Mouse (Mus musculus) brain, embryonic 14.5 days (tissue): ENCODE measurements at regions not wholly inside any gene's neighbourhood (a gene's known extent, or its start where the extent isn't known, plus 50 kb on each side); places are given as distances from the start of the nearest gene placed in this dataset.
A peak's percentile ranks its signal among the peaks of the same experiment; 100 is the strongest.

Source experiments
- DNase-seq: peaks from one replicate; pipeline ENCODE4 v3.0.0-alpha.2; 2011; ENCODE audit warnings: low read depth
- CTCF ChIP-seq: fragments of 200-500 bp; IDR thresholded peaks from 2 replicates; pipeline ENCODE4 v1.5.1; 2012; ENCODE audit warnings: inconsistent platforms, mild to moderate bottlenecking, moderate library complexity, borderline replicate concordance; ENCODE audit not compliant: insufficient read depth, insufficient read length; ENCODE audit errors: extremely low read depth
- POLR2A ChIP-seq: fragments of 200-500 bp; IDR thresholded peaks from 2 replicates; pipeline ENCODE4 v1.6.1; 2012; ENCODE audit warnings: mild to moderate bottlenecking, inconsistent platforms, borderline replicate concordance; ENCODE audit not compliant: poor library complexity, insufficient read depth, insufficient read length, severe bottlenecking; ENCODE audit errors: extremely low read depth

- TF ChIP-seq POLR2A, result no peak
- TF ChIP-seq CTCF, result no peak
- peak; percentile 20 for DNase-seq
Measured at GRCm38 (mm10) chr10:24532776-24533175, 62.5 kb upstream of the Ccn2 start.

- DNase-seq, result peak; percentile 3
- TF ChIP-seq POLR2A, result no peak
- no peak for TF ChIP-seq CTCF
Measured at GRCm38 (mm10) chr10:24534901-24535300, 60.3 kb upstream of the Ccn2 start.

DNA sequence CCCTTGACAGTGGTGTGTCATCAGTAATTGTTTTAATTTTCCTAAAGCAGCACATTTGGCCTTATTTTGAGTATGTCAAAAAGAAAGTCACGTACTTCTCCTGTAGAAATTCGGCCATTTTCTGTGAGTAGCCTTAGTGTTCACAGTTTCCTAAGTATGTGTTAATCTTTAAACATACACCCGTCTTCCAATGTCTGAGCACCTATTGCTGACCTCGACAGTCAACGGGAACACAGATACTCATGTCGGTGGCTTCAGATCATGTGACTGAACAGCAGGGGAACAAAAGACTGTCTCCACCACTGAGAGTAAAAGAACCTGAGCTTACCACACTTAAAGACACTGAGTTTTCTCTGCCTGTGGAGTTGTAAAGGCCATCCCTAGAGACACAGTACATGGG, 59.8 kb upstream of the Ccn2 start:
- TF ChIP-seq CTCF (no peak), POLR2A (no peak)
- no peak for DNase-seq

DNA sequence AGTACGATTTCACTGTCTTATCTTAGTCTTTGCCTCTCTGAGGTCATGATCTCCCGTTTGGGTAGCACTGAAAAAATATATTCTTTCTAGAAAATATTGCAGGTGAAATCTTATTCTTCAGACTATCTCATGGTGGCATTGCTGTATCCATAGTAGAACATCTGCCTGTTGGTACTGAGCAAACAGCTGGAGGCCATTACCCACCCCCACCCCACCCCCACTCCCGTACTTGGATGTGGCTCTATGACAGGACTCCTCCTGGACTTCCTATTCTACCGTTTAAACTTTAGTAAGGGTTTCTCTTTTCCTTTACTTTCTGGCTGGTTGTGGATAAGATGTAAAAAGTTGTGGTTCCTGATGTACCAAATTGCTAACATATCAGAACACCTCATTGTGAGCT, 53.3 kb upstream of the Ccn2 start:
- no peak for DNase-seq
- TF ChIP-seq CTCF (no peak), POLR2A (no peak)
